Mouse (Mus musculus) c-Kit-negative CD71-positive TER-119-positive erythroid progenitor cells, embryonic 14.5 days (primary cell): ENCODE data around the gene Frk.
"Not testable (repeated sequence)": the region's sequence is repeated elsewhere in the genome, so short reads cannot be mapped to it uniquely, and the experiment has no call there.

Experiments used
- DNase-seq: peaks from one replicate; pipeline ENCODE4 v3.0.0-alpha.2; 2013; ENCODE audit warnings: low read depth, low spot score

The Frk gene

GRCm38 (mm10) chr10:34483297-34484013 lies at the start of gene Frk:
Gene Frk, plus strand, starts transcription at chr10:34483399.
- no peak for DNase-seq

GRCm38 (mm10) chr10:34434191-34434590 lies 49.0 kb upstream of the Frk start:
- DNase-seq, result not testable (repeated sequence)

GRCm38 (mm10) chr10:34449469-34449868 lies 33.7 kb upstream of the Frk start:
- no peak for DNase-seq

- DNase-seq, result no peak
Observed at GRCm38 (mm10) chr10:34461451-34461850, 21.7 kb upstream of the Frk start.

- no peak for DNase-seq
Observed at GRCm38 (mm10) chr10:34464321-34464720, 18.9 kb upstream of the Frk start.

GRCm38 (mm10) chr10:34469037-34469436 lies 14.2 kb upstream of the Frk start:
- DNase-seq, result no peak

GRCm38 (mm10) chr10:34479942-34480455 lies 3.2 kb upstream of the Frk start:
- DNase-seq, result no peak

GRCm38 (mm10) chr10:34484014-34484411 lies 814 bp downstream of the Frk start:
- no peak for DNase-seq

GRCm38 (mm10) chr10:34485079-34485478 lies 1.9 kb downstream of the Frk start:
- DNase-seq, result no peak

GRCm38 (mm10) chr10:34507807-34508206 lies 24.6 kb downstream of the Frk start:
- no peak for DNase-seq

- DNase-seq, result no peak
Observed at GRCm38 (mm10) chr10:34508593-34508992, 25.4 kb downstream of the Frk start.

GRCm38 (mm10) chr10:34509256-34509655 lies 26.1 kb downstream of the Frk start:
- no peak for DNase-seq

- DNase-seq, result no peak
Observed at GRCm38 (mm10) chr10:34511192-34511591, 28.0 kb downstream of the Frk start.

- no peak for DNase-seq
Observed at GRCm38 (mm10) chr10:34512551-34512950, 29.4 kb downstream of the Frk start.

GRCm38 (mm10) chr10:34525598-34525997 lies 42.4 kb downstream of the Frk start:
- no peak for DNase-seq

GRCm38 (mm10) chr10:34531766-34532165 lies 48.6 kb downstream of the Frk start:
- no peak for DNase-seq

- DNase-seq, result no peak
Observed at GRCm38 (mm10) chr10:34532507-34532906, 49.3 kb downstream of the Frk start.

- DNase-seq, result no peak
Observed at GRCm38 (mm10) chr10:34540687-34541086, 57.5 kb downstream of the Frk start.

GRCm38 (mm10) chr10:34541717-34542490 lies 58.7 kb downstream of the Frk start:
- no peak for DNase-seq

GRCm38 (mm10) chr10:34550612-34551011 lies 67.4 kb downstream of the Frk start:
- DNase-seq, result no peak

GRCm38 (mm10) chr10:34551636-34552035 lies 68.4 kb downstream of the Frk start:
- DNase-seq, result no peak

GRCm38 (mm10) chr10:34563518-34564176 lies 80.4 kb downstream of the Frk start:
- no peak for DNase-seq
